Mouse (Mus musculus) kidney, embryonic 14.5 days (tissue): ENCODE measurements around the gene Scube2. TPM values are rescaled to one million over a fixed set of nuclear protein-coding genes. Genes with fewer than 3 reads are reported as not detected.

Source experiments
- polyA plus RNA-seq: library from polyadenylated mRNA; unstranded; fragments of >200 nt; fragmentation: Nextera tagmentation; extraction: Ambion mirVana; gene quantifications from 2 replicates; pipeline ENCODE4 v1.2.1, GENCODE M21; 2014

Gene Scube2
- polyA plus RNA-seq, 1 experiment from 2014 or later: 0.77 TPM

Other genes starting within 250 kb of the Scube2 start
- 25.7 and 35.8 TPM in 2 replicates for gene St5, start 162.1 kb downstream of the Scube2 start, polyA plus RNA-seq
- gene Akip1, start 162.0 kb downstream of the Scube2 start, polyA plus RNA-seq: 24.7 and 28.2 TPM in 2 replicates
- gene BC051019, start 141.8 kb downstream of the Scube2 start, polyA plus RNA-seq: 0.27 TPM in 1 of 2 replicates, not detected in the other
- not detected in 2 replicates for gene Ascl3, start 134.0 kb downstream of the Scube2 start, polyA plus RNA-seq
- gene Tmem9b, start 112.8 kb downstream of the Scube2 start, polyA plus RNA-seq: 41.1 and 46.9 TPM in 2 replicates
- gene Nrip3, start 83.7 kb downstream of the Scube2 start, polyA plus RNA-seq: 0.29 and 0.80 TPM in 2 replicates
- gene Dennd5a, start 94.8 kb upstream of the Scube2 start, polyA plus RNA-seq: 38.9 and 43.4 TPM in 2 replicates
- gene Tmem41b, start 121.2 kb upstream of the Scube2 start, polyA plus RNA-seq: 48.7 and 72.5 TPM in 2 replicates
- 21.9 and 22.5 TPM in 2 replicates for gene Ipo7, start 152.6 kb upstream of the Scube2 start, polyA plus RNA-seq
- 16.3 and 22.1 TPM in 2 replicates for gene Zfp143, start 195.5 kb upstream of the Scube2 start, polyA plus RNA-seq